Mouse (Mus musculus) hindbrain, embryonic 16.5 days (tissue): Measurements from ENCODE around the gene Ccl5. TPM values are rescaled to one million over a fixed set of nuclear protein-coding genes. Genes with fewer than 3 reads are reported as not detected.

Source experiments
- ATAC-seq: fragments of 200-750 bp; cut with Nextera tagmentation; 2 replicates; pipeline ENCODE4 v1.8.0; 2017; ENCODE audit warnings: moderate TSS enrichment, moderate library complexity
- H3K27ac ChIP-seq: fragments of 300-500 bp; sonication (generic); 2 replicates; pipeline ENCODE4 v1.5.1; 2014; ENCODE audit warnings: low read depth, mild to moderate bottlenecking, control low read depth, low read length, moderate library complexity
- H3K27me3 ChIP-seq: fragments of 300-500 bp; sonication (generic); replicated peaks from 2 replicates; pipeline ENCODE4 v1.6.1; 2014; ENCODE audit warnings: low read length; ENCODE audit not compliant: control insufficient read depth, insufficient read depth
- H3K36me3 ChIP-seq: fragments of 300-500 bp; sonication (generic); 2 replicates; pipeline ENCODE4 v1.6.1; 2014; ENCODE audit warnings: mild to moderate bottlenecking, low read length, moderate library complexity, mixed read lengths; ENCODE audit not compliant: control insufficient read depth, insufficient read depth
- H3K4me1 ChIP-seq: fragments of 300-500 bp; sonication (generic); 2 replicates; pipeline ENCODE4 v1.6.1; 2014; ENCODE audit warnings: low read depth, low read length; ENCODE audit not compliant: control insufficient read depth, insufficient read depth
- H3K4me2 ChIP-seq: fragments of 300-500 bp; sonication (generic); 2 replicates; pipeline ENCODE4 v1.6.1; 2014; ENCODE audit warnings: mild to moderate bottlenecking, low read length, control low read depth, moderate library complexity
- H3K4me3 ChIP-seq: fragments of 300-500 bp; sonication (generic); 2 replicates; pipeline ENCODE4 v1.5.1; 2014; ENCODE audit warnings: mild to moderate bottlenecking, low read length, control low read depth, moderate library complexity
- H3K9ac ChIP-seq: fragments of 300-500 bp; sonication (generic); 2 replicates; pipeline ENCODE4 v1.6.1; 2014; ENCODE audit warnings: low read depth, mild to moderate bottlenecking, control low read depth, low read length, moderate library complexity
- H3K9me3 ChIP-seq: fragments of 300-500 bp; sonication (generic); 2 replicates; pipeline ENCODE4 v1.6.1; 2014; ENCODE audit warnings: mild to moderate bottlenecking, low read length, moderate library complexity; ENCODE audit not compliant: control insufficient read depth
- WGBS: fragments of 180-500 bp; shearing (Covaris S2); extraction: QIAGEN DNeasy Blood & Tissue Kit; methylation state at CpG from one replicate; pipeline ENCODE4 v1.1.7; 2014; 5-methylcytosine and 5-hydroxymethylcytosine counted together
- polyA plus RNA-seq: library from polyadenylated mRNA; unstranded; fragments of >200 nt; fragmentation: Nextera tagmentation; extraction: Ambion mirVana; gene quantifications from 2 replicates; pipeline ENCODE4 v1.2.1, GENCODE M21; 2015

The Ccl5 gene
- polyA plus RNA-seq, 1 experiment from 2014 or later, result 0.33 TPM

- 88% methylated on average over 1 of the region's 1 CpGs for WGBS
- H3K4me1 ChIP-seq, result no peaks in the 10 kb centered on the region
- H3K27me3 ChIP-seq, result no peaks in the 10 kb centered on the region
- H3K27ac ChIP-seq, result no peak overlapping the region
- ATAC-seq, result no peak
- no peak overlapping the region for H3K4me3 ChIP-seq
- H3K36me3 ChIP-seq, result no peaks in the 10 kb centered on the region
- no peaks in the 10 kb centered on the region for H3K9me3 ChIP-seq
- no peak overlapping the region for H3K9ac ChIP-seq
- no peak overlapping the region for H3K4me2 ChIP-seq
These were observed 2.9 kb upstream of the Ccl5 start for GRCm38 (mm10) chr11:83533192-83533591.

GRCm38 (mm10) chr11:83529024-83529423, 1.3 kb downstream of the Ccl5 start:
- Histone ChIP-seq H3K9ac (no peak overlapping the region), H3K36me3 (no peaks in the 10 kb centered on the region), H3K27ac (no peak overlapping the region), H3K27me3 (no peaks in the 10 kb centered on the region), H3K4me3 (no peak overlapping the region), H3K4me2 (no peak overlapping the region), H3K4me1 (no peaks in the 10 kb centered on the region), H3K9me3 (no peaks in the 10 kb centered on the region)
- WGBS, result 62% methylated on average over 12 of the region's 12 CpGs
- ATAC-seq, result no peak

GRCm38 (mm10) chr11:83522075-83522474, 8.2 kb downstream of the Ccl5 start, which contains the start of gene Heatr9:
Heatr9 (minus strand) TSS chr11:83522175.
- Histone ChIP-seq H3K4me1 (no peaks in the 10 kb centered on the region), H3K27me3 (no peaks in the 10 kb centered on the region), H3K9me3 (no peaks in the 10 kb centered on the region), H3K4me2 (no peak within 1 kb of the TSS), H3K4me3 (no peak within 1 kb of the TSS), H3K36me3 (0 out of 2 replicates have a peak, but pooled peaks cover 2% of the 10 kb centered on the region), H3K27ac (no peak within 1 kb of the TSS), H3K9ac (no peak within 1 kb of the TSS)
- no peak for ATAC-seq
- WGBS, result 74% methylated on average over 3 of the region's 3 CpGs

- H3K36me3 ChIP-seq, result 0 out of 2 replicates have a peak, but pooled peaks cover 2% of the 10 kb centered on the region
- no peak overlapping the region for H3K4me2 ChIP-seq
- no peaks in the 10 kb centered on the region for H3K27me3 ChIP-seq
- no peak overlapping the region for H3K9ac ChIP-seq
- H3K4me1 ChIP-seq, result no peaks in the 10 kb centered on the region
- no peak overlapping the region for H3K4me3 ChIP-seq
- H3K9me3 ChIP-seq, result no peaks in the 10 kb centered on the region
- whole genome bisulfite sequencing, result 67% methylated on average over 6 of the region's 6 CpGs
- no peak for ATAC-seq
- H3K27ac ChIP-seq, result no peak overlapping the region
These were observed 11.9 kb downstream of the Ccl5 start for GRCm38 (mm10) chr11:83518371-83518770.

GRCm38 (mm10) chr11:83517153-83517552, 13.2 kb downstream of the Ccl5 start:
- Histone ChIP-seq H3K27me3 (no peaks in the 10 kb centered on the region), H3K4me3 (no peak overlapping the region), H3K4me2 (no peak overlapping the region), H3K27ac (no peak overlapping the region), H3K9ac (no peak overlapping the region), H3K9me3 (no peaks in the 10 kb centered on the region), H3K36me3 (no peaks in the 10 kb centered on the region), H3K4me1 (no peaks in the 10 kb centered on the region)
- no peak for ATAC-seq

- peaks cover 6% of the 10 kb centered on the region for H3K36me3 ChIP-seq
- no peak overlapping the region for H3K9ac ChIP-seq
- H3K4me3 ChIP-seq, result no peak overlapping the region
- H3K9me3 ChIP-seq, result no peaks in the 10 kb centered on the region
- ATAC-seq, result no peak
- no peaks in the 10 kb centered on the region for H3K27me3 ChIP-seq
- H3K27ac ChIP-seq, result no peak overlapping the region
- no peak overlapping the region for H3K4me2 ChIP-seq
- no peaks in the 10 kb centered on the region for H3K4me1 ChIP-seq
These were observed 20.8 kb downstream of the Ccl5 start for GRCm38 (mm10) chr11:83509521-83509920.

- no peak for ATAC-seq
- H3K9me3 ChIP-seq, result no peaks in the 10 kb centered on the region
These were observed 26.0 kb downstream of the Ccl5 start for GRCm38 (mm10) chr11:83504308-83504707.

GRCm38 (mm10) chr11:83495571-83495970, 34.7 kb downstream of the Ccl5 start:
- no peak overlapping the region for H3K9ac ChIP-seq
- no peaks in the 10 kb centered on the region for H3K9me3 ChIP-seq
- peaks cover 3% of the 10 kb centered on the region; the same call in 1 of the 2 replicates for H3K4me1 ChIP-seq
- no peak for ATAC-seq
- H3K27me3 ChIP-seq, result no peaks in the 10 kb centered on the region
- no peak overlapping the region for H3K4me2 ChIP-seq
- no peak overlapping the region for H3K27ac ChIP-seq
- H3K4me3 ChIP-seq, result no peak overlapping the region
- 63% methylated on average over 2 of the region's 2 CpGs for WGBS
- peaks cover 3% of the 10 kb centered on the region; the same call in 1 of the 2 replicates for H3K36me3 ChIP-seq

More at GRCm38 (mm10) chr11:83504308-83504707, 26.0 kb downstream of the Ccl5 start:
- H3K4me1 ChIP-seq, result no peaks in the 10 kb centered on the region
- H3K27me3 ChIP-seq, result no peaks in the 10 kb centered on the region
- H3K36me3 ChIP-seq, result peaks cover 19% of the 10 kb centered on the region
- no peak overlapping the region for H3K9ac ChIP-seq
- WGBS, result 89% methylated on average over 5 of the region's 5 CpGs
- H3K4me2 ChIP-seq, result no peak overlapping the region
- H3K27ac ChIP-seq, result no peak overlapping the region
- H3K4me3 ChIP-seq, result no peak overlapping the region

- H3K36me3 ChIP-seq, result peaks cover 8% of the 10 kb centered on the region
- peaks cover 3% of the 10 kb centered on the region; the same call in 1 of the 2 replicates for H3K4me1 ChIP-seq
- 93% methylated on average over 4 of the region's 4 CpGs for WGBS
- no peak for ATAC-seq
- H3K27me3 ChIP-seq, result no peaks in the 10 kb centered on the region
- H3K9me3 ChIP-seq, result no peaks in the 10 kb centered on the region
- H3K9ac ChIP-seq, result no peak overlapping the region
- no peak overlapping the region for H3K4me3 ChIP-seq
- H3K4me2 ChIP-seq, result no peak overlapping the region
- H3K27ac ChIP-seq, result no peak overlapping the region
These were observed 38.8 kb downstream of the Ccl5 start for GRCm38 (mm10) chr11:83491488-83491887.
